Mouse (Mus musculus): ENCODE results near the gene Ly6g5b. TPM values are rescaled to one million over a fixed set of nuclear protein-coding genes. Genes with fewer than 3 reads are reported as not detected.
A peak's percentile ranks its signal among the peaks of the same experiment; 100 is the strongest.

The Ly6g5b gene
- polyA plus RNA-seq, 1 experiment from 2014 or later: 0.32 TPM

- Histone ChIP-seq H3K9ac (replicated peaks) (peak within 1 kb of the TSS; percentile 89), H3K36me3 (replicated peaks; ENCODE audit: insufficient read depth, low read length) (peaks cover 28% of the 10 kb centered on the region), H3K9me3 (ENCODE audit: low read length) (no peaks in the 10 kb centered on the region), H3K27me3 (ENCODE audit: insufficient read depth, low read length) (no peaks in the 10 kb centered on the region), H3K4me3 (ENCODE audit: low read depth, low read length) (peak within 1 kb of the TSS; percentile 88), H3K4me1 (ENCODE audit: insufficient read depth) (peaks cover 18% of the 10 kb centered on the region), H3K27ac (ENCODE audit: low read depth) (peak within 1 kb of the TSS; percentile 93), H3K4me2 (ENCODE audit: low read depth, low read length) (peak within 1 kb of the TSS; percentile 93)
- TF ChIP-seq EP300 (IDR thresholded peaks at IDR 0.05; ENCODE audit: low read depth) (peak; percentile 58; the same call in 1 of the 2 replicates), CTCF (IDR thresholded peaks at IDR 0.05; ENCODE audit: low read depth) (no peak)
- under 1% methylated on average over 46 of the region's 50 CpGs for WGBS (ENCODE audit: insufficient replicate concordance)
- DNase-seq: peak; percentile 96
- ATAC-seq: peak; percentile 94
Measured at GRCm38 (mm10) chr17:35121143-35121799, 6.0 kb upstream of the Ly6g5b start, which contains the start of gene Gpank1. TSS of gene Gpank1 (plus strand) at chr17:35121455.

DNA sequence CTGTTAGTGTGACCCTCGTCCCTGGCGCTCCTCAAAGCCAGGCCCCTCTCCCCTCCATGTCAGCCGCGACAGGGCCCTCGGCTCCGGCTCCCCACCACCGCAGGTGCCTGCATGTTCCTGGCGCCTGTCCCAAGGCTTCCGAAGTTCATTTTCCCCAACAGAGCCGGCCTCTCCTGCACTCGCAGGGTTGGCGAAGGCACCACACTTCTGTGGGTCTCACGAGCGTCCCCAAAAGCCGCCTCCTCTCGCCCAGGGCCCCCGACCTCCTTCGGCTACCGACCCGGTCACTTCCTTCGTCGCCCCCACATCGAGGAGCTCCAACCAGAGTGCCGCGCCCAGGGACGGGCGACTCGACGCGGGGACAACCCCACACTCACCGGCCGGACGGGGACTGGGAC, 5.5 kb upstream of the Ly6g5b start:
- DNase-seq (no peak), ATAC-seq (peak; percentile 10)
- TF ChIP-seq CTCF (IDR thresholded peaks at IDR 0.05; ENCODE audit: low read depth) (no peak), EP300 (IDR thresholded peaks at IDR 0.05; ENCODE audit: low read depth) (no peak)
- H3K4me1 ChIP-seq (ENCODE audit: insufficient read depth): peaks cover 17% of the 10 kb centered on the region
- peak overlapping the region; percentile 84 for H3K4me2 ChIP-seq (ENCODE audit: low read depth, low read length)
- no peaks in the 10 kb centered on the region for H3K9me3 ChIP-seq (ENCODE audit: low read length)
- H3K36me3 ChIP-seq (replicated peaks; ENCODE audit: insufficient read depth, low read length): peaks cover 33% of the 10 kb centered on the region
- peak overlapping the region; percentile 88 for H3K4me3 ChIP-seq (ENCODE audit: low read depth, low read length)
- H3K27me3 ChIP-seq (ENCODE audit: insufficient read depth, low read length): no peaks in the 10 kb centered on the region
- H3K27ac ChIP-seq (ENCODE audit: low read depth): peak overlapping the region; percentile 63
- peak overlapping the region; percentile 89 for H3K9ac ChIP-seq (replicated peaks)
- under 1% methylated on average over 33 of the region's 33 CpGs for WGBS (ENCODE audit: insufficient replicate concordance)

DNA sequence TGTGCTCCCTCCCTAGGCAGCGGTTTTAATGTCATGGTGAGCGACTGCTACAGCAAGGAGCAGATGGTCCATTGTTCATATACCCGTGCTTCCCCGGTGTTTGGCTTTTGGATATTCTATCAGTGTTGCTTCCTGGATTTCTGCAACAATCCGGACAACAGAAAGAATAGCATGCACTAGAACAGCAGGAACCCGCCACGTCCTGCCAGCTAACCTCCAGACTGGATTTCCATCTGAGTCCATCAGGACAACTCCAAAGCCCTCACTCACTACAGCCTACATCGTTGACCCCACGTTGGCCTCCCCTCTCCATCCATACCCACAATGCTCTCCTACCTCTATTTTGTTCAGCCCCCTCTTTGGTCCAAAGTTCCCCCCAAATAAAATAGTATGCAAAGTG, 3.5 kb downstream of the Ly6g5b start:
- H3K36me3 ChIP-seq (replicated peaks; ENCODE audit: insufficient read depth, low read length): peaks cover 15% of the 10 kb centered on the region; the same call in 1 of the 2 replicates
- TF ChIP-seq CTCF (IDR thresholded peaks at IDR 0.05; ENCODE audit: low read depth) (no peak), EP300 (IDR thresholded peaks at IDR 0.05; ENCODE audit: low read depth) (no peak)
- no peak overlapping the region for H3K4me3 ChIP-seq (ENCODE audit: low read depth, low read length)

DNA sequence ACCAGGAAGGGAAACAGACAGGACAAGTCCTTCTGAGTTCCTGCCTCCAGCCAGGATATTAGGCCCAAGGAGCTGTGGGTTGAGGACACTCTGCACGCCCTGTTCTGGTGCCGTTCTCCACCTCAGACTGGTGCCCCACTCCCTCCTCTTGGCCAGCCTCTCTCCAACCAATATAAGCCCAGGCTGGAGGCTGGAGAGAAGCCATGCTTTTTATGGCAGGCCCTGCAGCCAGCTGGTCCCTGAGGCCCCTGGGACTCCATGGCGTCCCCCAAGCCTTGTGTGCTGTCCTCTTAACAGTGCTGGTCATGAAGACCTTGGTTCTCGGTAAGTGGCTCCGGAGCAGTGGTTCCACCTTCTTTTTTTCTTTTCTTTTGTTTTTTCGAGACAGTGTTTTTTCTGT, 7.1 kb downstream of the Ly6g5b start, which contains the start of gene Ly6g5c:
Ly6g5c (plus strand) TSS at position 183 of the 400 bp plus-strand sequence.
- H3K27ac ChIP-seq (ENCODE audit: low read depth): no peak within 1 kb of the TSS

More for the DNA sequence above, 3.5 kb downstream of the Ly6g5b start:
- WGBS (ENCODE audit: insufficient replicate concordance): 63% methylated on average over 9 of the region's 9 CpGs
- DNase-seq: no peak
- Histone ChIP-seq H3K9me3 (ENCODE audit: low read length) (no peaks in the 10 kb centered on the region), H3K27ac (ENCODE audit: low read depth) (no peak overlapping the region), H3K27me3 (ENCODE audit: insufficient read depth, low read length) (no peaks in the 10 kb centered on the region), H3K4me2 (ENCODE audit: low read depth, low read length) (no peak overlapping the region), H3K9ac (replicated peaks) (no peak overlapping the region), H3K4me1 (ENCODE audit: insufficient read depth) (no peaks in the 10 kb centered on the region)
- ATAC-seq: no peak

GRCm38 (mm10) chr17:35106522-35106921, 8.7 kb downstream of the Ly6g5b start:
- Histone ChIP-seq H3K27ac (ENCODE audit: low read depth) (no peak overlapping the region), H3K4me3 (ENCODE audit: low read depth, low read length) (no peak overlapping the region), H3K4me2 (ENCODE audit: low read depth, low read length) (no peak overlapping the region), H3K4me1 (ENCODE audit: insufficient read depth) (peaks cover 38% of the 10 kb centered on the region), H3K36me3 (replicated peaks; ENCODE audit: insufficient read depth, low read length) (peaks cover 10% of the 10 kb centered on the region), H3K9me3 (ENCODE audit: low read length) (no peaks in the 10 kb centered on the region), H3K27me3 (ENCODE audit: insufficient read depth, low read length) (no peaks in the 10 kb centered on the region), H3K9ac (replicated peaks) (no peak overlapping the region)
- DNase-seq: no peak
- WGBS (ENCODE audit: insufficient replicate concordance): 65% methylated on average over 3 of the region's 3 CpGs
- ATAC-seq: no peak
- TF ChIP-seq CTCF (IDR thresholded peaks at IDR 0.05; ENCODE audit: low read depth) (no peak), EP300 (IDR thresholded peaks at IDR 0.05; ENCODE audit: low read depth) (no peak)

More for the DNA sequence above, 7.1 kb downstream of the Ly6g5b start, which contains the start of gene Ly6g5c:
- H3K4me3 ChIP-seq (ENCODE audit: low read depth, low read length): no peak within 1 kb of the TSS
- TF ChIP-seq EP300 (IDR thresholded peaks at IDR 0.05; ENCODE audit: low read depth) (no peak), CTCF (IDR thresholded peaks at IDR 0.05; ENCODE audit: low read depth) (no peak)
- H3K4me2 ChIP-seq (ENCODE audit: low read depth, low read length): no peak within 1 kb of the TSS
- no peaks in the 10 kb centered on the region for H3K9me3 ChIP-seq (ENCODE audit: low read length)
- WGBS (ENCODE audit: insufficient replicate concordance): 80% methylated on average over 6 of the region's 6 CpGs
- no peak for ATAC-seq
- no peak for DNase-seq
- H3K36me3 ChIP-seq (replicated peaks; ENCODE audit: insufficient read depth, low read length): no peaks in the 10 kb centered on the region
- no peak within 1 kb of the TSS for H3K9ac ChIP-seq (replicated peaks)
- H3K27me3 ChIP-seq (ENCODE audit: insufficient read depth, low read length): no peaks in the 10 kb centered on the region
- peaks cover 28% of the 10 kb centered on the region for H3K4me1 ChIP-seq (ENCODE audit: insufficient read depth)

- Histone ChIP-seq H3K4me2 (ENCODE audit: low read depth, low read length) (peak overlapping the region; percentile 40; the same call in 1 of the 2 replicates), H3K27ac (ENCODE audit: low read depth) (peak overlapping the region; percentile 48; the same call in 1 of the 2 replicates), H3K36me3 (replicated peaks; ENCODE audit: insufficient read depth, low read length) (peaks cover 17% of the 10 kb centered on the region), H3K9ac (replicated peaks) (no peak overlapping the region), H3K4me1 (ENCODE audit: insufficient read depth) (peaks cover 38% of the 10 kb centered on the region), H3K9me3 (ENCODE audit: low read length) (no peaks in the 10 kb centered on the region), H3K27me3 (ENCODE audit: insufficient read depth, low read length) (no peaks in the 10 kb centered on the region), H3K4me3 (ENCODE audit: low read depth, low read length) (no peak overlapping the region)
- DNase-seq: peak; percentile 53
- no peak for ATAC-seq
- WGBS (ENCODE audit: insufficient replicate concordance): 24% methylated on average over 13 of the region's 13 CpGs
- TF ChIP-seq CTCF (IDR thresholded peaks at IDR 0.05; ENCODE audit: low read depth): peak; percentile 79
- no peak for TF ChIP-seq EP300 (IDR thresholded peaks at IDR 0.05; ENCODE audit: low read depth)
Measured at GRCm38 (mm10) chr17:35105740-35106389, 9.4 kb downstream of the Ly6g5b start.

Measured in liver, postnatal 0 days (tissue).